Mouse (Mus musculus): ENCODE measurements around the gene Tas2r107. TPM values are rescaled to one million over a fixed set of nuclear protein-coding genes. Genes with fewer than 3 reads are reported as not detected.
"Not testable (repeated sequence)": the region's sequence is repeated elsewhere in the genome, so short reads cannot be mapped to it uniquely, and the experiment has no call there.

The Tas2r107 gene
- not detected for total RNA-seq (2021)

GRCm38 (mm10) chr6:131660049-131660448, at the start of gene Tas2r107:
Tas2r107 (minus strand) TSS chr6:131660149.
- intact Hi-C loops (cut with DNase I): no loop called here
- DNase-seq (ENCODE audit: low spot score in 2 of 2): no peak

- DNase-seq (ENCODE audit: low spot score in 2 of 2): no peak
- intact Hi-C loops (cut with DNase I): no loop called here
Measured at GRCm38 (mm10) chr6:131689963-131690362, 30.0 kb upstream of the Tas2r107 start, which contains the start of gene Tas2r114. Tas2r114 (minus strand) TSS chr6:131690063.

- DNase-seq (ENCODE audit: low spot score in 2 of 2): no peak
- intact Hi-C loops (cut with DNase I): no loop called here
Measured at GRCm38 (mm10) chr6:131687395-131687794, 27.4 kb upstream of the Tas2r107 start, which contains the start of gene Tas2r105. Tas2r105 (minus strand) TSS chr6:131687495.

GRCm38 (mm10) chr6:131685644-131686043, 25.7 kb upstream of the Tas2r107 start, which contains the start of gene Tas2r104:
Tas2r104 (minus strand) TSS chr6:131685744.
- no peak for DNase-seq (ENCODE audit: low spot score in 2 of 2)
- intact Hi-C loops (cut with DNase I): no loop called here

GRCm38 (mm10) chr6:131678786-131679185, 18.8 kb upstream of the Tas2r107 start, which contains the start of gene Tas2r106:
Tas2r106 (minus strand) TSS chr6:131678886.
- DNase-seq (ENCODE audit: low spot score in 2 of 2): no peak
- intact Hi-C loops (cut with DNase I): no loop called here

GRCm38 (mm10) chr6:131630812-131631211, 29.1 kb downstream of the Tas2r107 start, which contains the start of gene Tas2r130:
Tas2r130 (minus strand) TSS chr6:131630912.
- intact Hi-C loops (cut with DNase I): no loop called here
- DNase-seq (ENCODE audit: low spot score in 2 of 2): no peak

- intact Hi-C loops (cut with DNase I); DNase-seq (ENCODE audit: low spot score in 2 of 2): not testable (repeated sequence)
Measured at GRCm38 (mm10) chr6:131609956-131610355, 50.0 kb downstream of the Tas2r107 start.

Other genes with a start within 250 kb of the Tas2r107 start
- not detected for gene 5430401F13Rik, start 173.7 kb downstream of the Tas2r107 start, total RNA-seq (2021)
- not detected for gene Gm6619, start 173.7 kb downstream of the Tas2r107 start, total RNA-seq (2021)
- not detected for gene Tas2r130, start 29.2 kb downstream of the Tas2r107 start, total RNA-seq (2021)
- gene Tas2r106, start 18.7 kb upstream of the Tas2r107 start, total RNA-seq (2021): not detected
- not detected for gene Tas2r104, start 25.6 kb upstream of the Tas2r107 start, total RNA-seq (2021)
- gene Tas2r105, start 27.3 kb upstream of the Tas2r107 start, total RNA-seq (2021): not detected
- gene Tas2r114, start 29.9 kb upstream of the Tas2r107 start, total RNA-seq (2021): not detected

All from left cerebral cortex, postnatal 25 days (tissue).